Mouse (Mus musculus) spleen, adult 2 months (tissue): ENCODE measurements at regions not wholly inside any gene's neighbourhood (a gene's known extent, or its start where the extent isn't known, plus 50 kb on each side); places are given as distances from the start of the nearest gene placed in this dataset.

Source experiments
- DNase-seq, 2 experiments: peaks; one replicate each; pipeline versions ENCODE4 v3.0.0 to v3.0.0-alpha.2; 2012 to 2021; ENCODE audit warnings: low spot score in 2 of 2, low read depth in 1 of 2
- H3K27ac ChIP-seq: fragments of 200-500 bp; 2 replicates; pipeline ENCODE4 v1.5.1; 2012; ENCODE audit warnings: low read length, inconsistent platforms; ENCODE audit not compliant: insufficient read depth
- H3K27me3 ChIP-seq: fragments of 200-500 bp; 2 replicates; pipeline ENCODE4 v1.6.1; 2012; ENCODE audit warnings: mild to moderate bottlenecking, moderate library complexity, low read length, inconsistent platforms; ENCODE audit not compliant: control insufficient read depth, insufficient read depth
- H3K36me3 ChIP-seq: fragments of 200-500 bp; 2 replicates; pipeline ENCODE4 v1.6.1; 2012; ENCODE audit warnings: mild to moderate bottlenecking, low read length, inconsistent platforms; ENCODE audit not compliant: control insufficient read depth, insufficient read depth
- H3K4me1 ChIP-seq: fragments of 200-500 bp; 2 replicates; pipeline ENCODE4 v1.6.1; 2011; ENCODE audit warnings: inconsistent platforms; ENCODE audit not compliant: control insufficient read depth, insufficient read depth, insufficient read length
- H3K4me3 ChIP-seq: fragments of 200-500 bp; 2 replicates; pipeline ENCODE4 v1.5.1; 2011; ENCODE audit warnings: mild to moderate bottlenecking, inconsistent platforms; ENCODE audit not compliant: insufficient read depth, insufficient read length; ENCODE audit errors: extremely low read depth
- CTCF ChIP-seq: fragments of 200-500 bp; IDR thresholded peaks from 2 replicates; pipeline ENCODE4 v1.5.1; 2011; ENCODE audit warnings: mild to moderate bottlenecking, inconsistent platforms; ENCODE audit not compliant: insufficient read depth, insufficient read length, insufficient replicate concordance; ENCODE audit errors: extremely low read depth
- POLR2A ChIP-seq: fragments of 200-500 bp; IDR thresholded peaks from 2 replicates; pipeline ENCODE4 v1.6.1; 2011; ENCODE audit warnings: low read depth, low read length, inconsistent platforms
- WGBS: fragments of 180-500 bp; shearing (Covaris S2); methylation state at CpG from one replicate; pipeline ENCODE4 v1.1.7; 2018; 5-methylcytosine and 5-hydroxymethylcytosine counted together

GRCm38 (mm10) chr3:149238076-149238475 is 247.7 kb upstream of the Adgrl2 start:
- Histone ChIP-seq H3K27ac (no peak overlapping the region), H3K27me3 (no peaks in the 10 kb centered on the region), H3K36me3 (no peaks in the 10 kb centered on the region), H3K4me1 (no peaks in the 10 kb centered on the region), H3K4me3 (no peak overlapping the region)
- no peak for TF ChIP-seq CTCF
- no peak for TF ChIP-seq POLR2A
- 87% methylated on average over 5 of the region's 5 CpGs for WGBS
- DNase-seq, result no peak

GRCm38 (mm10) chr3:149235183-149235582 is 244.8 kb upstream of the Adgrl2 start:
- no peaks in the 10 kb centered on the region for H3K4me1 ChIP-seq
- H3K36me3 ChIP-seq, result no peaks in the 10 kb centered on the region
- WGBS, result 92% methylated on average over 3 of the region's 3 CpGs
- no peak for DNase-seq
- no peak overlapping the region for H3K4me3 ChIP-seq
- H3K27ac ChIP-seq, result no peak overlapping the region
- TF ChIP-seq CTCF (no peak), POLR2A (no peak)
- H3K27me3 ChIP-seq, result no peaks in the 10 kb centered on the region

- WGBS, result 85% methylated on average over 8 of the region's 8 CpGs
- Histone ChIP-seq H3K36me3 (no peaks in the 10 kb centered on the region), H3K4me3 (no peak overlapping the region), H3K27ac (no peak overlapping the region), H3K27me3 (no peaks in the 10 kb centered on the region), H3K4me1 (no peaks in the 10 kb centered on the region)
- no peak for TF ChIP-seq POLR2A
- TF ChIP-seq CTCF, result no peak
- no peak for DNase-seq
Measured at GRCm38 (mm10) chr3:149233691-149234131, 243.4 kb upstream of the Adgrl2 start.

- H3K4me1 ChIP-seq, result no peaks in the 10 kb centered on the region
- 87% methylated on average over 7 of the region's 7 CpGs for WGBS
- no peak for TF ChIP-seq POLR2A
- TF ChIP-seq CTCF, result no peak
Measured at GRCm38 (mm10) chr3:149233191-149233641, 242.9 kb upstream of the Adgrl2 start.

GRCm38 (mm10) chr3:149231346-149231745 is 241.0 kb upstream of the Adgrl2 start:
- Histone ChIP-seq H3K27me3 (no peaks in the 10 kb centered on the region), H3K4me3 (no peak overlapping the region), H3K27ac (no peak overlapping the region), H3K36me3 (no peaks in the 10 kb centered on the region), H3K4me1 (no peaks in the 10 kb centered on the region)
- 67% methylated on average over 3 of the region's 3 CpGs for WGBS
- no peak for DNase-seq
- no peak for TF ChIP-seq CTCF
- TF ChIP-seq POLR2A, result no peak

More at GRCm38 (mm10) chr3:149233191-149233641, 242.9 kb upstream of the Adgrl2 start:
- Histone ChIP-seq H3K4me3 (no peak overlapping the region), H3K27me3 (no peaks in the 10 kb centered on the region), H3K36me3 (no peaks in the 10 kb centered on the region), H3K27ac (no peak overlapping the region)
- DNase-seq, result no peak

- DNase-seq, result no peak
- Histone ChIP-seq H3K27ac (no peak overlapping the region), H3K27me3 (no peaks in the 10 kb centered on the region), H3K36me3 (no peaks in the 10 kb centered on the region), H3K4me3 (no peak overlapping the region), H3K4me1 (peaks cover 3% of the 10 kb centered on the region; the same call in 1 of the 2 replicates)
- 82% methylated on average over 5 of the region's 5 CpGs for WGBS
- TF ChIP-seq POLR2A (no peak), CTCF (no peak)
Measured at GRCm38 (mm10) chr3:149227556-149227955, 237.2 kb upstream of the Adgrl2 start.

- Histone ChIP-seq H3K4me3 (no peak overlapping the region), H3K36me3 (no peaks in the 10 kb centered on the region), H3K27me3 (no peaks in the 10 kb centered on the region), H3K4me1 (peaks cover 3% of the 10 kb centered on the region; the same call in 1 of the 2 replicates), H3K27ac (no peak overlapping the region)
- TF ChIP-seq POLR2A (no peak), CTCF (no peak)
- DNase-seq, result no peak
- WGBS, result 66% methylated on average over 4 of the region's 4 CpGs
Measured at GRCm38 (mm10) chr3:149226723-149227122, 236.4 kb upstream of the Adgrl2 start.

GRCm38 (mm10) chr3:149225684-149226083 is 235.3 kb upstream of the Adgrl2 start:
- Histone ChIP-seq H3K27me3 (no peaks in the 10 kb centered on the region), H3K4me3 (no peak overlapping the region), H3K36me3 (no peaks in the 10 kb centered on the region), H3K4me1 (peaks cover 3% of the 10 kb centered on the region; the same call in 1 of the 2 replicates), H3K27ac (no peak overlapping the region)
- WGBS, result 34% methylated on average over 17 of the region's 17 CpGs
- TF ChIP-seq POLR2A, result no peak
- TF ChIP-seq CTCF, result no peak
- DNase-seq, result no peak
